24 mouse cellular contexts compared by ENCODE assay signal in genomic region chr5:148825732-148826131, GRCm38 (mm10).
A peak's percentile ranks its signal among the peaks of the same experiment; 100 is the strongest.
DNase-seq lines count a peak whose midpoint lies in the region; ATAC-seq and TF ChIP-seq lines count a peak whose summit lies in the region.
"Had no signal": no experiment of that assay in that cellular context is flagged by ENCODE, and none has a peak within 500 bp of the region (broad histone marks: within the 10 kb centered on the region; RNA-seq: fewer than 3 reads in every experiment).

No protein-coding gene starts in this region.

- H3K9me3 ChIP-seq in intestine, embryonic 15.5 days, result no peaks in the 10 kb centered on the region
- H3K9me3 ChIP-seq in intestine, embryonic 16.5 days (ENCODE audit: control insufficient read depth, low read length), result no peaks in the 10 kb centered on the region
- H3K9me3 ChIP-seq in kidney, embryonic 16.5 days (ENCODE audit: low read length), result peaks cover 6% of the 10 kb centered on the region
- H3K9me3 ChIP-seq in stomach, embryonic 16.5 days (replicated peaks; ENCODE audit: control insufficient read depth, low read length), result no peaks in the 10 kb centered on the region
- no peaks in the 10 kb centered on the region for H3K9me3 ChIP-seq in stomach, postnatal 0 days (ENCODE audit: control insufficient read depth, low read length)
- H3K9me3 ChIP-seq: forebrain, embryonic 10.5 days; forebrain, embryonic 13.5 days; heart, embryonic 10.5 days; heart, embryonic 13.5 days; hindbrain, embryonic 15.5 days had no signal

- H3K4me1 ChIP-seq in intestine, embryonic 15.5 days (replicated peaks), result no peaks in the 10 kb centered on the region
- H3K4me1 ChIP-seq in intestine, embryonic 16.5 days (ENCODE audit: control insufficient read depth, insufficient read depth, low read length), result no peaks in the 10 kb centered on the region
- peaks cover 9% of the 10 kb centered on the region for H3K4me1 ChIP-seq in kidney, embryonic 16.5 days (ENCODE audit: insufficient read depth, low read length)
- H3K4me1 ChIP-seq in kidney, adult 2 months (ENCODE audit: control insufficient read depth, insufficient read depth, low read length), result no peaks in the 10 kb centered on the region
- H3K4me1 ChIP-seq in stomach, embryonic 16.5 days (ENCODE audit: control insufficient read depth, insufficient read depth, low read length), result no peaks in the 10 kb centered on the region
- no peaks in the 10 kb centered on the region for H3K4me1 ChIP-seq in stomach, postnatal 0 days (replicated peaks; ENCODE audit: control insufficient read depth, insufficient read depth)
- H3K4me1 ChIP-seq: heart, embryonic 10.5 days; heart, embryonic 13.5 days; hindbrain, embryonic 15.5 days had no signal

- TF ChIP-seq CTCF in kidney, adult 2 months (conservative IDR thresholded peaks at IDR 0.05; ENCODE audit: insufficient read depth, insufficient read length, low read depth, low read length), result no peak
- TF ChIP-seq CTCF in stomach, postnatal 0 days (IDR thresholded peaks at IDR 0.05; ENCODE audit: low read depth), result no peak

- H3K36me3 ChIP-seq in intestine, embryonic 15.5 days, result no peaks in the 10 kb centered on the region
- H3K36me3 ChIP-seq in intestine, embryonic 16.5 days (ENCODE audit: control insufficient read depth, insufficient read depth, low read length), result no peaks in the 10 kb centered on the region
- no peaks in the 10 kb centered on the region for H3K36me3 ChIP-seq in kidney, embryonic 16.5 days (ENCODE audit: insufficient read depth, low read length)
- no peaks in the 10 kb centered on the region for H3K36me3 ChIP-seq in kidney, adult 2 months (ENCODE audit: control insufficient read depth, insufficient read depth, low read length)
- H3K36me3 ChIP-seq in stomach, embryonic 16.5 days (ENCODE audit: control insufficient read depth, insufficient read depth, low read length), result no peaks in the 10 kb centered on the region
- H3K36me3 ChIP-seq in stomach, postnatal 0 days (ENCODE audit: control insufficient read depth, insufficient read depth, low read length), result no peaks in the 10 kb centered on the region
- H3K36me3 ChIP-seq: forebrain, embryonic 10.5 days; heart, embryonic 10.5 days; heart, embryonic 13.5 days; hindbrain, embryonic 15.5 days had no signal

- H3K9ac ChIP-seq in intestine, embryonic 15.5 days, result no peak overlapping the region
- H3K9ac ChIP-seq in intestine, embryonic 16.5 days (ENCODE audit: low read depth, low read length), result no peak overlapping the region
- H3K9ac ChIP-seq in kidney, embryonic 16.5 days (replicated peaks; ENCODE audit: low read length), result no peak overlapping the region
- no peak overlapping the region for H3K9ac ChIP-seq in stomach, embryonic 16.5 days (ENCODE audit: low read length)
- no peak overlapping the region for H3K9ac ChIP-seq in stomach, postnatal 0 days (ENCODE audit: low read length)
- H3K9ac ChIP-seq: forebrain, embryonic 13.5 days; heart, embryonic 13.5 days; hindbrain, embryonic 15.5 days had no signal

- no peaks in the 10 kb centered on the region for H3K27me3 ChIP-seq in intestine, embryonic 15.5 days (replicated peaks)
- no peaks in the 10 kb centered on the region for H3K27me3 ChIP-seq in intestine, embryonic 16.5 days (replicated peaks; ENCODE audit: control insufficient read depth, insufficient read depth, low read length)
- H3K27me3 ChIP-seq in kidney, embryonic 16.5 days (ENCODE audit: insufficient read depth, low read length), result peaks cover 17% of the 10 kb centered on the region
- H3K27me3 ChIP-seq in kidney, adult 2 months (replicated peaks; ENCODE audit: control insufficient read depth, insufficient read depth, low read length), result no peaks in the 10 kb centered on the region
- H3K27me3 ChIP-seq in stomach, embryonic 16.5 days (ENCODE audit: control insufficient read depth, insufficient read depth, low read length), result no peaks in the 10 kb centered on the region
- H3K27me3 ChIP-seq in stomach, postnatal 0 days (ENCODE audit: control insufficient read depth, insufficient read depth, low read length), result no peaks in the 10 kb centered on the region
- H3K27me3 ChIP-seq: forebrain, embryonic 13.5 days; hindbrain, embryonic 15.5 days had no signal

- no peak overlapping the region for H3K4me2 ChIP-seq in intestine, embryonic 15.5 days (replicated peaks)
- no peak overlapping the region for H3K4me2 ChIP-seq in intestine, embryonic 16.5 days (ENCODE audit: low read depth, low read length)
- H3K4me2 ChIP-seq in kidney, embryonic 16.5 days (replicated peaks; ENCODE audit: low read depth, low read length), result no peak overlapping the region
- no peak overlapping the region for H3K4me2 ChIP-seq in stomach, embryonic 16.5 days (ENCODE audit: low read depth, low read length)
- no peak overlapping the region for H3K4me2 ChIP-seq in stomach, postnatal 0 days (replicated peaks; ENCODE audit: low read depth)
- H3K4me2 ChIP-seq: forebrain, embryonic 13.5 days; heart, embryonic 13.5 days; hindbrain, embryonic 15.5 days had no signal

- no peak overlapping the region for H3K4me3 ChIP-seq in intestine, embryonic 15.5 days (replicated peaks)
- H3K4me3 ChIP-seq in intestine, embryonic 16.5 days (ENCODE audit: low read length), result no peak overlapping the region
- no peak overlapping the region for H3K4me3 ChIP-seq in kidney, embryonic 16.5 days (ENCODE audit: low read length)
- no peak overlapping the region for H3K4me3 ChIP-seq in kidney, adult 2 months (ENCODE audit: insufficient read depth, low read depth, low read length)
- H3K4me3 ChIP-seq in stomach, embryonic 16.5 days (replicated peaks; ENCODE audit: low read length), result no peak overlapping the region
- no peak overlapping the region for H3K4me3 ChIP-seq in stomach, postnatal 0 days (ENCODE audit: low read depth, low read length)
- H3K4me3 ChIP-seq: forebrain, embryonic 10.5 days; forebrain, embryonic 13.5 days; heart, adult 2 months; heart, embryonic 10.5 days; heart, embryonic 13.5 days; hindbrain, embryonic 15.5 days had no signal

- H3K27ac ChIP-seq in intestine, embryonic 15.5 days, result no peak overlapping the region
- H3K27ac ChIP-seq in intestine, embryonic 16.5 days (ENCODE audit: low read length), result no peak overlapping the region
- H3K27ac ChIP-seq in kidney, embryonic 16.5 days (ENCODE audit: low read length), result no peak overlapping the region
- H3K27ac ChIP-seq in kidney, adult 2 months (ENCODE audit: insufficient read depth, low read depth, low read length), result no peak overlapping the region
- H3K27ac ChIP-seq in stomach, embryonic 16.5 days (ENCODE audit: low read length), result no peak overlapping the region
- H3K27ac ChIP-seq in stomach, postnatal 0 days (replicated peaks), result no peak overlapping the region
- H3K27ac ChIP-seq: forebrain, embryonic 10.5 days; forebrain, embryonic 13.5 days; heart, adult 2 months; heart, embryonic 10.5 days; heart, embryonic 13.5 days; hindbrain, embryonic 15.5 days had no signal

- peak; percentile 36; the same call in 1 of the 2 replicates for ATAC-seq in intestine, embryonic 15.5 days
- no peak for ATAC-seq in intestine, embryonic 16.5 days
- ATAC-seq in kidney, embryonic 16.5 days (ENCODE audit: low FRiP score, low TSS enrichment), result peak; percentile 57; the same call in 1 of the 2 replicates
- ATAC-seq in stomach, embryonic 16.5 days (ENCODE audit: insufficient read depth, low FRiP score), result peak; percentile 33; the same call in 1 of the 2 replicates
- ATAC-seq in stomach, postnatal 0 days (ENCODE audit: low FRiP score, low TSS enrichment), result no peak
- ATAC-seq: CD4-positive, CD25-positive, alpha-beta regulatory T cell, adult 4 months; forebrain, embryonic 13.5 days; forebrain, embryonic 16.5 days had no signal

- TF ChIP-seq POLR2A in kidney, adult 2 months (IDR thresholded peaks at IDR 0.05; ENCODE audit: low read depth, low read length), result no peak

- no peak for TF ChIP-seq EP300 in stomach, postnatal 0 days (optimal IDR thresholded peaks at IDR 0.05)

- DNase-seq in kidney, adult 2 months, result no peak
- no peak for DNase-seq in stomach, postnatal 0 days (ENCODE audit: low spot score)
- DNase-seq: adrenal gland, adult 2 months; adrenal gland, postnatal 14 days; cerebellum, adult 11 months; cerebellum, adult 2 months; cerebellum, adult 9-11 months; cerebellum, postnatal 25 days; gastrocnemius, postnatal 10 days; gastrocnemius, postnatal 36 days; heart, adult 2 months; heart, postnatal 14 days; heart, postnatal 4 days had no signal

- 79% methylated on average over 7 of the region's 7 CpGs for WGBS in intestine, embryonic 15.5 days
- 70% methylated on average over 7 of the region's 7 CpGs for WGBS in intestine, embryonic 16.5 days
- 45% methylated on average over 7 of the region's 7 CpGs for WGBS in kidney, embryonic 16.5 days
- 49% methylated on average over 7 of the region's 7 CpGs for WGBS in kidney, adult 2 months
- WGBS in stomach, embryonic 16.5 days, result 69% methylated on average over 7 of the region's 7 CpGs
- 63% methylated on average over 7 of the region's 7 CpGs for WGBS in stomach, postnatal 0 days

Comparison
In these comparisons a context has a peak if more than half of its experiments do, and no peak if none do; other contexts are left out.
1. ATAC-seq: peak in intestine, embryonic 15.5 days (single experiment), kidney, embryonic 16.5 days (single experiment) and stomach, embryonic 16.5 days (single experiment); none in intestine, embryonic 16.5 days (single experiment) and stomach, postnatal 0 days (single experiment).